ENCODE assay signal across 8 mouse cellular contexts in genomic region chr15:91304296-91304852, GRCm38 (mm10).
A peak's percentile ranks its signal among the peaks of the same experiment; 100 is the strongest.
DNase-seq lines count a peak whose midpoint lies in the region; ATAC-seq lines count a peak whose summit lies in the region.

No protein-coding gene starts in this region.

- WGBS in hindbrain, embryonic 10.5 days = 58% methylated on average over 7 of the region's 7 CpGs
- WGBS in hindbrain, embryonic 16.5 days = 53% methylated on average over 7 of the region's 7 CpGs
- WGBS in forebrain, embryonic 13.5 days = 42% methylated on average over 7 of the region's 7 CpGs
- 51% methylated on average over 7 of the region's 7 CpGs for WGBS in neural tube, embryonic 12.5 days

- H3K36me3 ChIP-seq in hindbrain, embryonic 10.5 days = no peaks in the 10 kb centered on the region
- no peaks in the 10 kb centered on the region for H3K36me3 ChIP-seq in hindbrain, embryonic 16.5 days (ENCODE audit: control insufficient read depth, insufficient read depth, low read length)
- no peaks in the 10 kb centered on the region for H3K36me3 ChIP-seq in forebrain, embryonic 13.5 days (ENCODE audit: poor library complexity, severe bottlenecking)
- no peaks in the 10 kb centered on the region for H3K36me3 ChIP-seq in neural tube, embryonic 12.5 days

- H3K9me3 ChIP-seq in hindbrain, embryonic 10.5 days = no peaks in the 10 kb centered on the region
- no peaks in the 10 kb centered on the region for H3K9me3 ChIP-seq in hindbrain, embryonic 16.5 days (ENCODE audit: control insufficient read depth, low read length)
- no peaks in the 10 kb centered on the region for H3K9me3 ChIP-seq in forebrain, embryonic 13.5 days (replicated peaks)
- no peaks in the 10 kb centered on the region for H3K9me3 ChIP-seq in neural tube, embryonic 12.5 days

- no peaks in the 10 kb centered on the region for H3K4me1 ChIP-seq in hindbrain, embryonic 10.5 days (replicated peaks)
- H3K4me1 ChIP-seq in hindbrain, embryonic 16.5 days (ENCODE audit: control insufficient read depth, insufficient read depth, low read depth, low read length) = no peaks in the 10 kb centered on the region
- H3K4me1 ChIP-seq in forebrain, embryonic 13.5 days = no peaks in the 10 kb centered on the region
- H3K4me1 ChIP-seq in neural tube, embryonic 12.5 days = no peaks in the 10 kb centered on the region

- no peak for ATAC-seq in hindbrain, embryonic 16.5 days
- peak; percentile 75 for ATAC-seq in forebrain, embryonic 13.5 days
- peak; percentile 48; the same call in 1 of the 2 replicates for ATAC-seq in neural tube, embryonic 12.5 days (ENCODE audit: low FRiP score, low read depth)

- no peaks in the 10 kb centered on the region; the same call in 1 of the 2 replicates for H3K27me3 ChIP-seq in hindbrain, embryonic 10.5 days (ENCODE audit: insufficient read depth, poor library complexity, severe bottlenecking)
- H3K27me3 ChIP-seq in hindbrain, embryonic 16.5 days (replicated peaks; ENCODE audit: control insufficient read depth, insufficient read depth, low read length) = no peaks in the 10 kb centered on the region
- H3K27me3 ChIP-seq in forebrain, embryonic 13.5 days = no peaks in the 10 kb centered on the region
- no peaks in the 10 kb centered on the region for H3K27me3 ChIP-seq in neural tube, embryonic 12.5 days (replicated peaks)

- DNase-seq in hindbrain, embryonic 10.5 days (ENCODE audit: low spot score) = peak; percentile 54
- DNase-seq in 416B (ENCODE audit: low read depth) (peak; percentile 59), ZHBTc4 (ENCODE audit: low read depth, low spot score) (peak; percentile 73)
- peak; percentile 49 for DNase-seq in left cerebral cortex, postnatal 4 days
- DNase-seq in spleen, postnatal 14 days (ENCODE audit: low spot score in 2 of 2) = no peak

- no peak overlapping the region for H3K9ac ChIP-seq in hindbrain, embryonic 16.5 days (ENCODE audit: low read depth, low read length)
- no peak overlapping the region for H3K9ac ChIP-seq in forebrain, embryonic 13.5 days
- no peak overlapping the region for H3K9ac ChIP-seq in neural tube, embryonic 12.5 days

- intact Hi-C loops in left cerebral cortex, postnatal 4 days (cut with DNase I) = loop anchor here (5.0 kb wide), 1 partner anchor 268 kb away; the partner anchor contains the start of gene Slc2a13

- no peak overlapping the region for H3K27ac ChIP-seq in hindbrain, embryonic 10.5 days
- no peak overlapping the region for H3K27ac ChIP-seq in hindbrain, embryonic 16.5 days (ENCODE audit: low read depth, low read length)
- H3K27ac ChIP-seq in forebrain, embryonic 13.5 days = no peak overlapping the region
- H3K27ac ChIP-seq in neural tube, embryonic 12.5 days = no peak overlapping the region

- H3K4me2 ChIP-seq in hindbrain, embryonic 16.5 days (ENCODE audit: low read length) = no peak overlapping the region
- H3K4me2 ChIP-seq in forebrain, embryonic 13.5 days = no peak overlapping the region
- H3K4me2 ChIP-seq in neural tube, embryonic 12.5 days (replicated peaks) = no peak overlapping the region

- no peak overlapping the region for H3K4me3 ChIP-seq in hindbrain, embryonic 10.5 days
- H3K4me3 ChIP-seq in hindbrain, embryonic 16.5 days (ENCODE audit: low read length) = no peak overlapping the region
- no peak overlapping the region for H3K4me3 ChIP-seq in forebrain, embryonic 13.5 days
- H3K4me3 ChIP-seq in neural tube, embryonic 12.5 days = no peak overlapping the region

Comparison
In these comparisons a context has a peak if more than half of its experiments do, and no peak if none do; other contexts are left out.
1. DNase-seq: peak in hindbrain, embryonic 10.5 days (single experiment), 416B (single experiment), ZHBTc4 (single experiment) and left cerebral cortex, postnatal 4 days (single experiment); none in spleen, postnatal 14 days (0 of 2).